Mouse (Mus musculus) adrenal gland, postnatal 10 days (tissue): Measurements from ENCODE around the gene Ccdc151. TPM values are rescaled to one million over a fixed set of nuclear protein-coding genes. Genes with fewer than 3 reads are reported as not detected.
A peak's percentile ranks its signal among the peaks of the same experiment; 100 is the strongest.

Experiments
- DNase-seq: peaks from one replicate; pipeline ENCODE4 v3.0.0; 2021; ENCODE audit warnings: mixed read lengths
- long read RNA-seq, 2 experiments: library from polyadenylated mRNA; stranded (forward); transcript quantifications; one replicate each; pipeline ENCODE4 v2.0.0; 2021
- total RNA-seq, 2 experiments: library from RNA; stranded (reverse); gene quantifications; 2 replicates each; pipeline ENCODE4 v1.2.3; 2021

Gene Ccdc151
- under 1 TPM; 0.39 to 1.00 TPM for total RNA-seq
- long read RNA-seq, experiment 1: 0 reads
- long read RNA-seq, experiment 2, partial matches to known transcripts: 0 of 2 reads
- long read RNA-seq, experiment 2, other reads (novel, unspliced or antisense): 1 of 2 reads

DNA sequence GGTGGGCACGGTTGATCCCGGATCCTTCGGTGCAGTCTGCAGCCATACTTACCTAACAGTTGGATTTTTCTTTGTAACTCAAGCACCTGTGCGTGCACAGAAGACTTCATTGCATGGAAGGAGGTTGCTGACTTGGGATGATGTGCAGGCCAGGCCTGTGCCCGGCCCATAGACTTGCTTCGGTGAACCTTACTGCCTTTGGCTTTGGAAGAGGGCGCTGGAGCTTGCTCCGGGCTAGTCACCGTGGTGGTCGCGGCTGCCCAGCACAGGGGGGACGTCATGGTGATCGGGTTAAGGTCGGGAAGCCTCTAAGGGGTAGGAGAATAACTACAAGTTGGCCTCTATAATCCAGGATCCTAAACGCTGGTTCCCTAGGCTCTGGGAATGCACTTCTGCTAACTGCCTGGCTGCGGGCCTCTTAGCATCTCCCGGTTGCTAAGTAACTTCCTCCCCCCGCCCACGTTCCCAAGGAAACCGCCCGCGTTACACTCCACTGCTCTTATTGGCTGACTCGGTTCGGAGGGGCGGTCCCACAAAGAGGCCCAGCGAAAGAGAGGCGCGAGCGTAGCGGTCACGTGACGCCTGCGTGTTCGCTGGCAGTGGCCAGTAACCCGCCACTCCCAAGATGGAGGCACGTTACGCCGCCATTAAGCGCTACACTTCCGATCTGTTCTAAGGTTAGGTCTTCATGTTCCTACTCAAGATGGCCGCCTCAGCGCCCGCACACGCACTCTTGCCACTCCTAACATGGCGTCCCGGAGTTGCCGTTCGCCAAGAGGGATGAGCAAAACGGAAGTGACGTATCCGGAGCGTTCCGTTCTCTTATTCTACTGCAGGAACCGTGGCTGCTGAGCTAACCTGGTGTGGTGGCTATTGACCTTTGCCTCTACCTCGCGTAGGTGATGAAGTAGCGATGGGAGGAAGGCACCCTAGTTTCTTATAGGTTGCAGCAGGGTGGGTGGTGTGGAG, at the start of gene Ccdc151, which contains the start of gene Prkcsh:
TSS of gene Ccdc151 (minus strand) at position 441 of the 969 bp plus-strand sequence.
TSS of gene Prkcsh (plus strand) at position 613 of the 969 bp plus-strand sequence.
- peak; percentile 99 for DNase-seq

- DNase-seq: peak; percentile 17
These were observed 49.5 kb upstream of the Ccdc151 start, which contains the start of gene Elavl3 for GRCm38 (mm10) chr9:22051958-22052254. Gene Elavl3 (minus strand): TSS chr9:22052023.

DNA sequence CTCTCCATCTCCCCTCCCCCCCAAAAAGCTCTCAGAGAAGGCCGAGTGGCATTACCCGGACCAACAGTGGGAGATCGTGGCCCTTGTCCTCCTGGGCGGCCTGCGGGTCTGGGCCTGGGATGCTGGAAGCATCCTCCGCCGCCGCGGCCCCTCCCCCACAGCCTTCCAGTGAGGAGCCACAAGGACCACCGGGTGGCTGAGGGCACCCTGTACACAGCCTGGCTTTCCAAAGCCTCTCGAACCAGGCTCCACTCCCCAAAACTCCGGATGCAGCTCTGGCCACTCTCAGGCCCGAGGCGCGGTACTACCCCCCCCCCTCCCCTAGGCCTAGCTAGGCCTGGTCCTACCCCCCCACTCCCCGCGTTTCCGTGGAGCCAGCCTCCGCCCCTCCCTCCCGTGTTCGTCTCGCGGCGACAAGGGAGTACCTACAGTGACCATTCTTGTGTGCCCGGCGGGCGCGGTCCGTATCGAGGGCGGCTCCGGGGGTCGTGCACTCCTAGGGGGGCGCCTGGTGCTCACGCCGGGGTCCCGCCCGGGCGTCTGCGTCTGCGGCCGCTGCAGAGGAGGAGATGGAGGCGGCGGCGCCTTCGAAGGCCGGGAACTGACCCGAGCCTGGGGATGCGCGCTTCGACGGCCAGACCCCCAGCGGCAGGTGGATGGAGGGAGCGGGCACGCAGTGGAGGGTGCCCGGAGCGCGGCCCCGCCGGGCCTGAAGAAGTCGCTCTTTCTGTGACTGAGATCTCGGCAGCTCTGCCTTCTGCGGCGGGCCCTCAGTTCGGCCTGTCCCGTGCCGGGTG, 48.9 kb upstream of the Ccdc151 start:
- DNase-seq: peak; percentile 19

DNA sequence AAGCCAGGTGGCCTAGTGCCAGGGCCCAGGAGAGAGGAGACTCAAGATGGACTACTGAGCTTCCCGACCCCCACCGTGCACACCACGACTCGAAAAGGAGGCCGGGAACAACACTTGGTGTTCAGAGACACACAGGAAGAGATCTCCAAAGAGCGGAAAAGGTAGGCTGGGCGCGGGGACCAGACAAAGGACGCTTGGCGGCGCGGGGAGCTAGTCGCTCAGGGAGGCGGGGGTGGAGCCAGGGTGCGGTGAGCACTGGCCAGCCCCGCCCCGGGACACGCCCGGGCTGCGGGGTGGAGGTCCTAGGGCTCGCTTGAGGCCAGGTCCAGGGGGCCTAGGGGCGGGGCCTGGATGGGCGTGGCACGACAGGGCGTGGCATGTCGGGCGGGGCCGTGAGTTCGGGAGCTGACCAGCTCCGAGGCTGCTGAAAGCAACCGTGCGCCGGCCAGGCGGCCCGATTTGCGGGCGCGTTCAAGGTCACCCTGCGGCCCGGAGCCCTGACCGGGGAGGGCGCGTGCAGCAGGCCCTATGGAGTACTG, 48.0 kb upstream of the Ccdc151 start:
- peak; percentile 77 for DNase-seq

- no peak for DNase-seq
These were observed 47.4 kb upstream of the Ccdc151 start for GRCm38 (mm10) chr9:22049721-22050270.

- no peak for DNase-seq
These were observed 46.9 kb upstream of the Ccdc151 start for GRCm38 (mm10) chr9:22049315-22049714.

DNA sequence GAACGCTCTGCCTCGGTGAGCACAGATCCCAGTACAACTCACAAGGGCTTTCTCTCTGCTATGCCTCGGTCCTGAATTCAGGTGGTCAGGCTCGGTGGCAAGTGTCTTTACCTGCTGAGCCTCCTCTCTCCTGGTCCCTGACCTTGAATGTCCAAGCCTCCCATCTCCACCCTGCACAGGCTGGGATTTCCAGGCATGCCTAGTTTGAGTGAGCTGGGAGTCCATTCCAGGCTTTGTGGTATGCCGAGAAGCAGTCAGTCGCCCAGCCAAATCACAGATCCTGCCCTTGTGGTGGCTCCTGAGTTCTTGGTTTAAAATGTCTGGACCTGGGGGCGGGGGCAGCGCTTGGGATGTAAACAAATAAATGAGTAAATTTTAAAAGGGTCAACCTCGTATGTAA, 44.9 kb upstream of the Ccdc151 start:
- DNase-seq: no peak

DNA sequence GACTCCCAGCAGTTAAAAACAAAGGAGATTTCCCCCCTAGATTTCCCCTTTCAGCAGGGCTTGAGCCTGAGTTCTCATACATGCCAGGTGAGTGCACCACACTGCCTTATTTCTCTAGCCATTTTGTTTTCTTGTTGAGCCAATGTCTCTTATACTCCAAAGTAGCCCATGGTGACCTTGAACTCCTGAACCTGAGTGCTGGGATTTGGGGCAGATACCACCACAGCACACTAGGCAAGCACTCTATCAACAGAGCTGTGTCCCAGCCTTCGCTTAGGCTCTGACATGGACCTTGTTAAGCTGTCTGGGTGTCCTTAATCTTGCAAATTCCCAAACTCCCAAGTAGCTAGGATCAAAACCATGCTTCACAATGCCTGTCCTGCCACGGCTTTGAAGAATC, 39.4 kb upstream of the Ccdc151 start:
- DNase-seq: no peak

DNA sequence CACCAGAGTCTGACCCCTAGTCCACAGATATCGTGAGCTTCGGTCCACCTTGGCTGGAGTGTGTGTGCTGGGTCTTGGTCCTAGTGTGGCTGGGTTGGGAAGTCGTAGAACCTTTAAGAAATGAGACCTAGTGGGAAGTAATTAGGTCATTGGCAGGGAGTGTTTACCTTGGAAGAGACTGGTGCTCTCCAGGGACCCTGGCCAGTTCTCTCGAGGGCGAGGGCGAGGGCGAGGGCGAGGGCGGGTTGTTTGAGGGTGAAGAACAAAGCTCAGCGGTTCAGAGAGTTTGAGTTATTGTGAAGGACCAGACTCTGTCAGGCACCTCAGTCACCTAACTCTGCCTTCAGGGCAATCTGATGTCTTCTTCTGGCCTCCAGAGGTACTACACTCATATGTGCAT, 35.4 kb upstream of the Ccdc151 start:
- DNase-seq: peak; percentile 61

GRCm38 (mm10) chr9:22035300-22036044, 33.0 kb upstream of the Ccdc151 start:
- DNase-seq: no peak

DNA sequence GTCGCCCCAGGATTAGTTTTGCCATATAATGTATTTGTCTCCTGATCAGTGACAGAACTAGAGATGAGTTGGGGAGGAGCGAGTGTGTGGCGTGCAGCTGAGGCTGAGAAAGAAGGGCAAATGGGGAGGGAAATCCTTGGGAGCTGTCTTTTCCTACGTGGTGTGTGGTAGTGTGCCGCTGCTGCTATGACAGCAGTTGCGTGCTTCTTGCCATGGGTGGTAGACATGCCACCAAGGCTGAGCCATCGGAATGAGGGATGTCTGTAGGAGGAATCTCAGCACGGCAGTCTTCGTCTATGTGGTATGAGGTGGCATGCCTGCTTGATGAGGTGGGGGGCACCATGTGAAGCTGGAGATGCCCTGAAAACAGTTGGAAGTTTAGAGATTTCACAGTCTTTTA, 28.0 kb upstream of the Ccdc151 start:
- no peak for DNase-seq

- no peak for DNase-seq
These were observed 26.0 kb upstream of the Ccdc151 start for GRCm38 (mm10) chr9:22028467-22028866.

DNA sequence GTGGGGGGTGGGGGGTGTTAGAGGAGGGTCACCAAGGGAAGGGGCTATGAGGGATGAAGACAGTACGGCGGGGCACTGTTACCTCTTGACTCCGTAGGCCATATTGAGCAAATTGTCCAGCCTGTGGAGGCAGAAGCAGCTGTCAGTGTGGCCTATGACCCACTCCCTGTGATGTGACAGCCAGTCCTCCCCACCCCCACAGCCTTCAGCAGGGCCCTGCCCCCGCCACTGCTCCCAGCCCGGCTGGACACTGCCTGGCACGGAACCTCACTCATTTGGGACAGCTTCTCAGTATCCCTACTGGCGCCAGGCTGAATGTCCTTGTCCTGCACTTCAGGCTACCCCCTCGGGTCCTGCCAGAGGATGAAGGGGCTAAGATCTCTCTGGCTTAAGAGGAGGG, 22.2 kb upstream of the Ccdc151 start:
- no peak for DNase-seq

GRCm38 (mm10) chr9:22017208-22017825, 14.9 kb upstream of the Ccdc151 start:
- DNase-seq: no peak

- DNase-seq: no peak
These were observed 13.8 kb upstream of the Ccdc151 start for GRCm38 (mm10) chr9:22016245-22016644.

GRCm38 (mm10) chr9:22012731-22013130, 10.3 kb upstream of the Ccdc151 start:
- DNase-seq: no peak

- DNase-seq: no peak
These were observed 8.6 kb upstream of the Ccdc151 start for GRCm38 (mm10) chr9:22011055-22011454.

- DNase-seq: no peak
These were observed 2.1 kb upstream of the Ccdc151 start for GRCm38 (mm10) chr9:22004546-22004945.

GRCm38 (mm10) chr9:22003163-22003554, 725 bp upstream of the Ccdc151 start:
- no peak for DNase-seq

DNA sequence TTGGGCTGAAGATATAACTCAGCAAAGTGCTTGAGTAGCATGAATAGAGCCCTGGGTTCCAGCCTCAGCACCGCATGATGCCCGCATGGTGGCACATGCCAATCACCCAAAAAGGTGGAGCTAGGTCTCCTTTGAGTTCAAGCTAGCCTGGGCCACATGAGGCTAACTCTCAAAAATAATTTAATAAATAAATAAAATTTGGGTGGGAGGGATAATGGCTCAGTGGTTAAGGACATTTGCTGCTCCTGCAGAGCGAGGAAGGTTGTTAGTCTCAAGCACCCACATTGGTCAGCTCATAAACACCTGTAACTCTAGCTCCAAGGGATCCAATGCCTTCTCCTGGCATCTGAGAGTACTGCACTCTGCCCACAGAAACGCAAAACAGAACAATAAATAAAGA, 801 bp downstream of the Ccdc151 start:
- no peak for DNase-seq

- DNase-seq: peak; percentile 49
These were observed 2.1 kb downstream of the Ccdc151 start for GRCm38 (mm10) chr9:22000296-22000695.
